Mouse (Mus musculus): ENCODE results near the gene Tmbim6.

Gene Tmbim6

DNA sequence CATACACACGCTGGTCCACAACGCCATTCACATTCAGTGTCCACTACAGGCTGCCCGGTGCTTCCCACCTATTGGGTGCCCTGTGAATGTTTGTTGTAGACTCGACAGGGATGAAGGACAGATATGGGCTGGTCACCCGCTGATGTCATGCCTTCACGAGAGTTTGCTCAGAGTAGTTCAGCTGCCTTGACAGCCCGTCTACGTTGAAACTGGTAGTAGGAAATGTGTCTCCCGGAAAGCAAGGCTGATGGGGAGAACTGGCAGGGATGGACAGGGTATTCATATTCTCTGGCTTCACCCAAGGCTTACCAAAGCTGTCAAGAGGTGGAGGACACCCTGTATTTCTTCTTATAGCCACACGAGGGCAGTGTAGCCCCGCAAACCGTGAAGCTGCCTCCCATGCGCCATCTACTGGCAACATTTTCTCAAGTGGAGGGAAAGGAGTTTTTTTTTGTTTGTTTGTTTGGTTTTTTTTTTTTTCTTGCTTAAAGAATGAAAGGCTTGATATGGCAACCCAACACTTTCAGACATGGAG is 23.7 kb downstream of the Tmbim6 start:
- in situ Hi-C loops (cut with MboI; ENCODE audit: low sequenced_read_pairs) = no loop called here

DNA sequence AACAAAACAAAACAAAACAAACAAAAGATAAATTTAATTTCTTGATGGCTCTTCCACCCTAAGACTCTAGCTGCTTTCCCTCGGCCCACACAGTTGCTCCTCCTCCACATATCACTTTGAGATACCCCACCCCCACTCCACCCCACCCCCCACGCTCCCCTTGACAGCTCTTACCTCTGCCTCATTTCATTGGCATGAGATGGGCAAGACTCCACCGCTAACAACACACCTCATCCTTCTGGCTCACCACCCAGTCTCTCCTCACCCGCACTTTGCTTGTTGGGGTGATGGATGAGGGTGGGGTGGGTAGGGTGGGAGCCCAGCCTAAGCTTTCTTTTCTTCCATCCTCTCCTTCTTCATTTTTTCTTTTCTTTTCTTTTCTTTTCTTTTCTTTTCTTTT is 24.3 kb downstream of the Tmbim6 start:
- in situ Hi-C loops (cut with MboI; ENCODE audit: low sequenced_read_pairs) = no loop called here

DNA sequence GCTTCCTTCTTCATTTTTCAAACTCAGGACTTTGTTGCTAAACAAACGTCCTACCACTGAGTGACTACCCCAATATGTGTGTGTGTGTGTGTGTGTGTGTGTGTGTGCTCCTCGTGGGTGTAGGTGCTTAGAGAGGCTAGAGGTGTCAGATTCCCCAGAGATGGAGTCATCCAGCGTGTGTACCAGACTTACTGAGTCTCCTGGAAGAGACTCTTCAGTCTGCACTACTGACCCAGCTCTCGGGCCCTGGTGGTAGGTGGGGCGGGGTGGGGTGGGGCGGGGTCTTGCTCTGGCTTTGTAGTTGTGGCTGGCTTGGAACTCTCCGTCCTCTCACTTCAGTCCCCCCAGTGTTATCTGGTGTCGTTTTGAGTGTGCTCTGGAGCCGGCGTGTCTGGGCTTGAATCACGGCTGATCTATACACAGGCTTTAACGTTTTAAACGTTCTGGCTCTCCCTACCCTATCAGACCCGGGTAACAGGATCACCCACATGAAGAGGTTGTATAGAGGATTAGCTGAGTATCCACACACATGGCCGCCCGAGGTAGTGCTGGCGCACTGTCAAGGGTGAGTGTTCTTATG is 25.1 kb downstream of the Tmbim6 start:
- in situ Hi-C loops (cut with MboI; ENCODE audit: low sequenced_read_pairs) = no loop called here

DNA sequence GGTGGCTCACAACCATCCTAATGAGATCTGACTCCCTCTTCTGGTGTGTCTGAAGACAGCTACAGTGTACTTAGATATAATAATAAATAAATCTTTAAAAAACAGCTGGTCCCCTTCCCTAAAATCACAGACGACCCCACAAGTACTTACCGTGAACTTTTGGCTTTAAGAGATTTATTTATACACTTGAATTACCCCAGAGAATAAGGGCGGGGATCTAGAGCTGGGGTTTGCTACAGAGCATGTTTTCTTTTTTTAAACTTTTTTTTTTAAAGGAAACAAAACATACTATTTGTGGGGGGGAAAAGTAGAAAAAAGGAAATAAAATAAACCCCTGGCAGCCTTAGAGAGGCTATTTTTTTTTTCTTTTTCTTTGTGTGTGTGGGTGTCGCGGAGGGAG is 27.4 kb downstream of the Tmbim6 start:
- in situ Hi-C loops (cut with MboI; ENCODE audit: low sequenced_read_pairs) = no loop called here

DNA sequence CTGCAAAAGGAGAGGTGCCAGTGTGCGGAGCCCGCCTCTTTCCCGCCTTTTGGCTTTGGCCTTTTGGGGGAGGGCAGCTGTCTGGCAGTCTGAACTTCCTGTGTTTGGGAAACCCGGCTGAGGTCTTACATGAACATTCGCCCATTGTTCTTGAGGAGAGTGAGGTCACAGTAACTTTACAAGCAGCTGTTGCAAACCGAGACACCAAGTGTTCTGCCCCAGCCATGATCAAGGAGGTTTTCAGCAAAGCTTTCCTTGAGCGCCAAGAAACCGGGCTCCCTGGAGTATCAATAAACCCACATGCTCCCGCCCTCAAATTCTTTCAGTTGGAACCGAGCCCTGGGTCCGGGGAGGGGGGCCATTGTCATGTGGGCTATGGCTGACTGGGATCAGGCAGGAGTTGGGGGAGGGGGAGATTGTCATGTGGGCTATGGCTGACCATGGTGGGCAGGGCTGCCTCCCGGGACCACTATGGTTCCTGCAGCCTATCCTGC is 27.9 kb downstream of the Tmbim6 start:
- in situ Hi-C loops (cut with MboI; ENCODE audit: low sequenced_read_pairs) = no loop called here

DNA sequence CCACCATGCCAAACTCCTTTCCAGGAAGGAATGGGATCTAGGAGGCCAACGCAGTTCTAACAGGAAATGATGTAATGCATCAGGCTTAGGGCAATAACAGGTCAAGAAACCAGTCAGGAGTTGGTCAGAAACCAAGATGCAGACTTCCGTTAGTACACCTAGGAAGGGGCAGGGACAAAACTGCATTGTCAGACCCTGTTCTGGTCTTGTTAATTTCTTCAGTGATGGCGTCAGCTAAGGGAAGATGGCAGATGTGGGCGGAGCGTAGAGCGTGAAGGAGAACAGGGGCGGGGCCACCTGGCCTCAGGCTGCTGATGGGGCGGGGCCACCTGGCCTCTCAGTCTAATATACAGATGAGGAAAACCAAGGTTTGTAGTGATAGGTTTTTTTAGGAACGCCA is 28.5 kb downstream of the Tmbim6 start:
- in situ Hi-C loops (cut with MboI; ENCODE audit: low sequenced_read_pairs) = no loop called here

DNA sequence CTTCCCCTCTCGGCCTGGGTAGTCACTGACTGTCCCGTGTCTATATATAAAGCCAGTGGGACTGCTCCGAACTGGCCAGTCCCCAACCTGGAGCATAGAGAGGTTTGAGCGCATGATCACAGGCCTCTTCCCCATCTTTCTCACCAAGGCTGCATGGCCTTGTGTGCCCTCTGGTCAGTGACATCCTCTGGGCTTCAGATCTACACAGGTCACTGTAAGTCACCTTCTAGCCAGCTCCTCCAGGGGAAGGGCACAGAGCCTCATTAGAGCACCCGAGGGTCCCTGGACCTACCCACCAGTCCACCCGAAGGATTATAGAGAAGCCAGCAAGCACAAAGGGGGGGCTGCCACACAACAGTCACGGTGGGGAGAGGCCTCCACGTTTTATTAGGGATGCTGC is 29.0 kb downstream of the Tmbim6 start:
- in situ Hi-C loops (cut with MboI; ENCODE audit: low sequenced_read_pairs) = no loop called here

DNA sequence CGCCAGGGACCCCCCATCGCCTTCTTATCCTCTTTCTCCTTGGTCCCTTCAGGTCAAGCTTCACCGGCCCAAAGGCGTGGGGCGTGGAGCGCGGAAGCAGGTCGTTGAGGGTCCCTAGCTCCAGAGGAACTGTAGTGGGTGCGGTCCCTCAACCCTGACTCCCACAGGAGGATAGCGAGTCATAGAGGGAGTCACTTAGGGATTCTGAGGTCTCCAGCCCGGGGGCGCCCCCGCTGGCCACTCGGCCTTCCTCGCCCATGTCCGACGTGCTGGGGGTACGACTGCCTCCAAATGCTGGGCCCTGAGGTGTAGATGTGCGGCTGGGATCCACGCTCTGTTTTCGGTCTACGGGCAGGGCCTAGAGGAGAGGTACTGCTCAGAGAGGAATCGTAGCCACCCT is 29.9 kb downstream of the Tmbim6 start:
- in situ Hi-C loops (cut with MboI; ENCODE audit: low sequenced_read_pairs) = no loop called here

DNA sequence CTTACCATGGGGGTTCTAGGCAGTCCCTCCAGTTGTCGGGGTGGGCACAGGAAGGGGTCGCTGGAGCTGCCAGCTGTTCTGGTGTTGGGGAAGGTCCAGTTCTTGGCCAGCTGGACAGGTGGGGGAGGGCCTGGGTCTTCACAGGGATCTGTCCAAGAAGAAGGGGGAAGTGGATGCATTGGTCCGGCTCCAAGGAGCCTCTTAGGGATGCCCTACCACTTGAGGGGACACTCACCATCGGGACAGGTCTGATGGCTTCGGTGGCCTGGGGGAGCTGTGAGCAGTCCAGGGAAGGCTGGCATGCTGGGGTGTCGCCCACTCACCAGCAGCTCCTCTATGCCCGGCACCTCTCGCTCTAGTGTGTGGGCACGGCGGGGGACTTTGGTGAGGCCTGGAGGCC is 30.4 kb downstream of the Tmbim6 start:
- in situ Hi-C loops (cut with MboI; ENCODE audit: low sequenced_read_pairs) = no loop called here

DNA sequence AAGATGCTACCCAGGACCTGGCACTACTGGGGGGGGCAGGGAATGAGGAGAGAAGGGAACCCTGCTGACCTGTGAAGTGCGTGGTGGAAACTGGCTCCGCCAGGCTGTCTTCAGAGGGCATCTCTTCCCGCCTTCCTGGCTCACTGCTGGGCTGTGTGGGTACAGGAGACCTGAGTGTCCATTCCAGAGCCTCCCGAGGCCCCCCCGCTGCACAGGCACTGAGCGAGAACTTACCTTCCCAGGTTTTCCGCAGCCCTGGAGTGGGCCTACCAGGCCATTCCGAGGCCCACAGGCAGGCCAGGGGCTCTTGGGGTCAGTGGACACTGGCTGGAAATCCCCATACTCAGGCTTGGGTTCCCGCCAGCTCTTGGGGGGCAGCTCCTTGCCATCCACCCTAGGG is 31.2 kb downstream of the Tmbim6 start:
- in situ Hi-C loops (cut with MboI; ENCODE audit: low sequenced_read_pairs) = no loop called here

DNA sequence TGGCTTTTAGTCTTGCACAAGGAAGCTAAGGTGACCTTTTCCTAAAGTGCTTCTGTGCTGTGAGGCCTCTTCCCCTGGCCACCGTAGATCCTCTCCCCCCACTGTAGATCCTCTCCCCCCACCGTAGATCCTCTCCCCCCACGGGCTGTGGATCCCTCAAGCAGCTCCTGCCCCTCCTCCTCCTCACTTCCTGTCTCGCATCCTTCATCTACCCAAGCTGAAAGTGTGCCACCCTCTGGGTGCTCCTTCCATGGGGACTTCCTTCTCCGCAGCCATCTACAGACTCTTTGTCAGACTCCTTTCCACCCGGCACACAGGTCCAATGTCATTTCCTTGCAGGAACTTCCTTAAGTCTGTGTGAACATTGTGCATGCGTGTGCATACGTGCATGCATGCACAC is 37.7 kb downstream of the Tmbim6 start:
- in situ Hi-C loops (cut with MboI; ENCODE audit: low sequenced_read_pairs) = loop anchor here (5.0 kb wide), 1 partner anchor 37 kb away; no protein-coding TSS in a partner anchor

DNA sequence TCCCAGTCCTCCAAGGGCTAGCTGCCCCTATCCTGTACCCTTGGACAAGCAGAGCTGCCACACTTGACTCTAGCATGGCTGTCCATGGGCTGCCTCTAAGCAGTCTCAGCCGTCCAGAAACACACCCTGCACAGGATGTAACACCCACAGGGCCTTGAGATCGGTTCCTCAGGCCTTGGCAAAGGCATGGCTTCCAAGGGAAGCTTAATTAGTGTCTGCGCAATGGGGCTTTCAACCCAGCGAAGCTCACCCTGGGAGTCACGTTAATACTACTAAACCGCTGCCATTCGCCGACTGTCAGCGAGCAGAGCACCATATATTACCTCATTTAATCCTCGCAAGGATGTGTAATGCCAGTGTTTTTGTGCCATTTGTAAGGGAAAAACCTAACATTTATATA is 38.4 kb downstream of the Tmbim6 start:
- in situ Hi-C loops (cut with MboI; ENCODE audit: low sequenced_read_pairs) = loop anchor here (5.0 kb wide), 1 partner anchor 36 kb away; no protein-coding TSS in a partner anchor

DNA sequence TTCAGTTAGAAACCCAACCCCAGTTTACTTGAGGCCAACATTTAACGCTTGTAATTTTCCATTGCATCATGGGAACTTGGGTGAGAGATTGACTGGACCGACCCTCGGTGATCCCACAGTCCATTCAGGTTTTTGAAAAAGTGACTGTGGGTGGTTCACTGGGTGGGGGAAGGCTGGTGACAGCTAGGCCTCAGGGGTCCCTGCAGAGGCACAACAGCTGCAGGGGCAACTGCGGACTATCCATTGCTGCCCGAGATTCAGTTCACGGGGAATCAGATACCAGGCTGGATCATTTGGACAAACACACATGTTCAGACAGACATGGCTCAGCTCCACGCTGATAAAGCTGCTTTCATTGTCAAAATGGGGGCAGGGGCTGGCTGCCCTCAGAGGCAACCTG is 38.8 kb downstream of the Tmbim6 start:
- in situ Hi-C loops (cut with MboI; ENCODE audit: low sequenced_read_pairs) = loop anchor here (5.0 kb wide), 1 partner anchor 36 kb away; no protein-coding TSS in a partner anchor

DNA sequence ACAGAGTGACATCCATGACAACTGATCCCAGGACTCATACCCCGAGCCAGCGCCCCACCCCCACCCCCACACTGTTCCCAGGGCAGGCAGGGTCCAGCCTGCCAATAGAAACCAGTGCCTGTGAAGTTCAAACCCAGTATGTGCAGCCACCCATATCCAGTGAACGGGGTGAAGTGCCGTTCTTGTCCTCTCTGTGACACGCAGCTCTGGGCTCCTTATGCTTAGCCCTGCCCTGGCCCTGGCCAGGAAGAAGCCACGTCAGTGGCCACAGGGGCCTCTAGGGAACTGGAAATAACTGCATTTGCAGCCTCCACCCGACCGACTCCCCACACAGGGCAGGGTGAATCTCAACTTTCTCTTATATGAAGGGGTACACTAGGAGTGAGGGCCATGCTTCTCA is 39.3 kb downstream of the Tmbim6 start:
- in situ Hi-C loops (cut with MboI; ENCODE audit: low sequenced_read_pairs) = loop anchor here (5.0 kb wide), 1 partner anchor 35 kb away; no protein-coding TSS in a partner anchor

DNA sequence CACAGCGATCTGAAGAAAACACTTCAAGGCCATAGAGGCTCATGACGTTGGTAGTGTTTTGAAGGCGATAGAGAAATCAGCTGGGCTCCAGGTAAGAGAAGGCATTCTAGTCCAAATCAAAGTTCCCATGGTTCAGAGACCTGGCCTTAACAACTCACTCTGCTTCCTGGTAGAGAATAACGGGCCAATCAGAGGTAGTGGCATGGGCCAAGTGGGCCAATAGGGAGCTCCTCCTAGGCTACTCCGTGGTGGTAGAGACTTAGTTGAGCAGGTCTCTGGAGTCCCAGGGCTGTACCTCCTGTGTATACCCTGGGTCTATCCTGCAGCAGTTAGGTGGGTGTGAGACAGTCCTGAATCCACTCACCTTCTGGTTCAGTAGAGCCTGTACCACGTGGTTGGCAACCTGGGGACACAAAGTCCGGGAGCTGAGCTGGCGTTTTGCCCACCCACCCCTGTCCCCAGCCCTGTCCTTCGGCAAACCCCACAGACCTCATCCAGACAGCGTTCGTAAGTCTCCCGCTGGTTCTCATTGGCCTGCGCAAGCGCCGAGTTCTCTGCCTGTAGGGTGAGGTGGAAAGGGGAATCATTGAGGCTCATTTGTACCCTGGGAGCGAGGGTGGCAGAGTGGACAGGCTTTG is 40.5 kb downstream of the Tmbim6 start:
- in situ Hi-C loops (cut with MboI; ENCODE audit: low sequenced_read_pairs) = loop anchor here (5.0 kb wide), 1 partner anchor 34 kb away; no protein-coding TSS in a partner anchor

DNA sequence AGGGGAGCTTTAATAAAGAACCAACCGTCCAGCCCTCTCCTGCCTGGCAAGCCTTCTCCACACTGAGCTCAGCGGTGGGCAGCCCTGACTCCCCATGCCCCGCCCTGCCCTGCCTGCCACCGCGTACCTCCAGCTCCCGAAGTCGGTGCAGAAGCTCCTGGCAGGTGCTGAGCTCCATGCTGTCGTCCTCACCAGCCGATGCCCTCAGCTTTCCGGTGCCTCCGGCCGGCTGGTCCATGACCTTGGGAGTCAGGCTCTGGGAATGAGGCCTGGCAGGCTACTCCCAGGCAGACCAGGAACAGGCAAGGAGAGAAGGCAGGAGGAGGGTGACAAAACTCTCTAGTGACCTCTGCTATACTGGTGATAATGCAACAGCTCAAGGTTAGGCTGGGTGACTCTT is 41.2 kb downstream of the Tmbim6 start:
- in situ Hi-C loops (cut with MboI; ENCODE audit: low sequenced_read_pairs) = loop anchor here (5.0 kb wide), 1 partner anchor 33 kb away; no protein-coding TSS in a partner anchor

DNA sequence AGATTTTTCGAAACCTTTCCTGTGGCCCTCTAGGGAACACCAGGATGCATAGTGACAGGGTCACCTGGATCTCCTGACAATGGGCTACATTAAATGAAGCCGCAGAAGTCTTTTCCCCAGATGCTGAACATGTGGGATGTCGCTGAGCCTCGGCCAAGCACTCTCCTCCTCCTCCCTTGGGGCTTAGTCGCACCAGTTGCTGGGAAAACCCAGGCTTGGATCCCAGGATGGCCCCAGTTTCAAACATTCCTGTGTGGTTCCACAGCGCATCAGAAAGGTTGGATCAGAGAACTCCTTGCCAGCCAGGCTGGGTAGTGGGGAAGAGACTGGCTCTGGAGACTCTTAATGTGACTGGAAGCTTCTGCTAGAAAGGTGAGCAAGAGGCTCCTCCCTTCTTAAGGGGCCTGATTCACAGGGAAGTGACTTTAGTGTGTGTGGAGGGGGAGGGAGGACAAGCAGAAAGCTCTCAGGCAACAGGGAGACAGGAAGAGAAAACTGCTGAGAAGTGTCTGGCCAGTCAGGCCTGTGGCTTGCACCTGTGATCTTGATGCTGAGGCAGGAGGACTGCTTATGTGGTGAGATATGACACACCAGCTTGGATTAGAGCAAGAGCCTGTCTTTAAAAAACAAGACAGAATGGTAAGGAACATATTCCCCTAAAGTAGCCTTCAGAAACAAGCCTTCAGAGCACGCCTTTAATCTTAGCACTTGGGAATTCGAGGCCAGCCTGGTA is 46.5 kb downstream of the Tmbim6 start:
- in situ Hi-C loops (cut with MboI; ENCODE audit: low sequenced_read_pairs) = no loop called here

DNA sequence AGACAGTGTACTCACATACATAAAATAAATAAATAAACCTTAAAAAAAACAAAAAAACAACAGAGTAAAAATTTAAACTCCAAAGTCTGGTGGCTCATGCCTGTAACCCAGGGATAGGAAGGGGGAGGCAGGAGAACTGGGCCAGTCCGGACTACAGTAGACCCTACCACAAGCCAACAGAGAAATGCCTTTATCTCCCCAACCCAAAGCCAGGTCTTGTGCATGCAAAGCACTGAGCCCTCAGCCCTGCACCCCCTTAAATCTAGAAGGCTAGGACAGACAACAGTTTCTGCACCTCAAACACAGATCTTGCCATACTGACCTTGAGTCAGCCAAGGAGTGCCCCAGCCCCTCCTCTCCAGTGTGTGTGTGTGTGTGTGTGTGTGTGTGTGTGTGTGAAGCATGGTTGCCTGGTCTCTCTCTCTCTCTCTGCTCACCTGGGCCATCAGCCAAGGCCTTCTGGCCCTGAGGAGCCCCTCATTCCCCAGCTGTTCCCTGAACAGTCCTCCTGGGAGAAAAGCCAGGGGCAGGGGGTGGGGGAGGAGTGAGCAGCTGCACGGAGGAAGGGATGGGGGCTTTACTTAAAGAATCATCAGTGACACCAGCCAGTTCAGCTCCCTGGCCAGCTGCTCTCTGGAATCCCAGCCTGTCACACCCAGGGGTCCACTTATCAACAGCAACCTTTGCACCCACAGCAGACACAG is 47.6 kb downstream of the Tmbim6 start:
- in situ Hi-C loops (cut with MboI; ENCODE audit: low sequenced_read_pairs) = no loop called here

DNA sequence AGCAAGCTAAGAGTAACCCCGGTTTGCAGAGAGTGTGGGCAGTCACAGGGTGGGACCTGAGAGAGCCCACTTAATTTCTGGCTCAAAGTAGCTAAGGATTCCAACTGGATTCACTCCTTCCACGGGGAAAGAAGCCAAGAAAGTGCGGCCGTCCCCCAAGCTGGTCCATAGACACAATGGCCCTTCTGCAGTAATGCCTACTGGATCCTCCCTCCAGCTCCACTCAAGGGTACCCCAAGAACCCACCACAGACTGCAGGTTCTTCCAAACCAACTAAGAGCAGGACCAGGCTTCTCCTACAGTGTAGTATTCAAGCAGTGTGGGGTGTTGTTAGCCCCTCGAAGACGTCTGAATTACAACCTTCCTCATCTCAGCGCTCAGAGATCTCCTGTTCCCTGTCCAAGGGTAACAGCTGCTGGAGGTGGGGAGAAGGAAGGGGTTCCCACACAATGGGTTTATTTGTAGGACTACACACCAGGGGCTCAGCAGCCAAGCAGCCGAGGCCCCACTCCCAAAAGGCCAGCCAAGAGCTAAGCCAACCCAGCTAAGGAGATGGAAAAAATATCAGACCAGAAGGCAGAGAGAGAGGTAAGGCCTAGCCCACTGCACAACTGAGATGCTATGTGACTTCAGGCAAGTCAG is 48.3 kb downstream of the Tmbim6 start:
- in situ Hi-C loops (cut with MboI; ENCODE audit: low sequenced_read_pairs) = no loop called here

DNA sequence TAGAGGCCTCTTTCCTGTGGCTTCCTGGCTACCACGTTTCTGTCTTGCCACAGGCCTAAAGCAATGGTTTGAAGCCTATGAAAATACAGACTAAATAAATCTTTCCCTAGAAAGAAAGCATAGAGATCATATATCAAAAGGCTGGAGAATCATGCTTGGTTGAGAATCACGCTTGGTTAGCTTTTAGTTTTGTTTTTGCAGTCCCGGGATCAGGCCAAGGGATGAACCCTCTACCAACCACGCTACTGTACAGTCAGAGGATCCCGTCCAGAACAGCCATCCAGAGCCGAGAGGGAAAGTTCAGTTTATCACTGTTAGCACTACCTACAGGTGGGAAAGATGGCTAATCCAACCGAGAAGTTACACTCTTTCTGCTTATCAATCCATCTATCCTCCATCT is 49.7 kb downstream of the Tmbim6 start:
- in situ Hi-C loops (cut with MboI; ENCODE audit: low sequenced_read_pairs) = no loop called here

Measured in CH12F3 (cell line).